Mouse (Mus musculus): ENCODE results near the gene Gm21974. TPM values are rescaled to one million over a fixed set of nuclear protein-coding genes. Genes with fewer than 3 reads are reported as not detected.
A peak's percentile ranks its signal among the peaks of the same experiment; 100 is the strongest.
"Not testable (repeated sequence)": the region's sequence is repeated elsewhere in the genome, so short reads cannot be mapped to it uniquely, and the experiment has no call there.

Gene Gm21974
- polyA plus RNA-seq, 1 experiment from 2014 or later = not detected

DNA sequence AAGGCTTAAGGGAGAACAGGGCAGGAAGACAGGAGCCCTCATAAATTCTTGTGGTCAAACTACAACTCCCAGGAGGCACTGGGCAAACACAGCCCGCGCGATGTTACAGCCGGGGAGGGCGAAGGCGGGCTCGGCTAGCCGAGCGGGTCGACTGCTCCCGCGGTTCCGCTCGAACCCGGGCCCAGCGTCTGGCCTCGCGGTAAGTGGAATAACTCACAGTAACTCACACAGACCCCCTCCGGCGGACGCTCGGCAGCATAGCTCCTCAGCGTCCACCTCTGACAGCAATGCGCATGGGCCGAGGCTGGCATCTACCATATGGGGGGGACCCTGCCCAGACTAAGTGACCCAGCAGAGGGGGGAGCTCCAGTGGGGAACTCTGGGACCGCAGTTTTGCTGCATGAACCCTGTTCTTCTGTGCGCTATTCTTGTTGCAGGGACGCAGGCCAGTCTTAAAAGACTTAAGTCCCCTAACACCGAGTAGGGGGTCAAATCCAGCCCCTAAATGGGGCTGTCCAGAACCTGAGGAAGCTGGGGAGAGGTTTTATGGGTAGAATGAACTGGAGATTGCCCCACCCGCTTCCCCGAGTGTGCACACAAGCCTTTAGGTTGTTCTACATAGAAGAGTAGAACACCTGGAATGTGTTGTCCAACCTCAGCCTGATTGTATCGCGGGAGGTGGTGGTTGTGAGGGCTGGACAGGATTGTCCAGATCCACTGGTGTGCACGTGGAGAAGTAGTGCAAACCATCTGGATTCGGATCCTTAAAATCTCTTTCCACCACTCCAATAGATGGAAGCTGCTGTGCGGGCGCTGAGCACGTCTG lies 8.9 kb upstream of the Gm21974 start, which contains the start of gene Bckdk:
TSS of gene Bckdk (plus strand) at position 112 of the 826 bp plus-strand sequence.
- H3K36me3 ChIP-seq (ENCODE audit: control insufficient read depth, insufficient read depth, low read length) = peaks cover 27% of the 10 kb centered on the region
- H3K27me3 ChIP-seq (replicated peaks; ENCODE audit: control insufficient read depth, insufficient read depth, low read length) = no peaks in the 10 kb centered on the region
- H3K27ac ChIP-seq (ENCODE audit: low read length) = peak within 1 kb of the TSS; percentile 77
- H3K4me2 ChIP-seq (ENCODE audit: low read depth, low read length) = peak within 1 kb of the TSS; percentile 93
- no peaks in the 10 kb centered on the region for H3K9me3 ChIP-seq (ENCODE audit: control insufficient read depth, low read length)
- WGBS = 6% methylated on average over 38 of the region's 38 CpGs
- H3K9ac ChIP-seq (ENCODE audit: low read depth, low read length) = peak within 1 kb of the TSS; percentile 83
- peak within 1 kb of the TSS; percentile 77 for H3K4me3 ChIP-seq (ENCODE audit: low read length)
- peaks cover 20% of the 10 kb centered on the region for H3K4me1 ChIP-seq (ENCODE audit: control insufficient read depth, insufficient read depth, low read length)
- ATAC-seq = peak; percentile 84

DNA sequence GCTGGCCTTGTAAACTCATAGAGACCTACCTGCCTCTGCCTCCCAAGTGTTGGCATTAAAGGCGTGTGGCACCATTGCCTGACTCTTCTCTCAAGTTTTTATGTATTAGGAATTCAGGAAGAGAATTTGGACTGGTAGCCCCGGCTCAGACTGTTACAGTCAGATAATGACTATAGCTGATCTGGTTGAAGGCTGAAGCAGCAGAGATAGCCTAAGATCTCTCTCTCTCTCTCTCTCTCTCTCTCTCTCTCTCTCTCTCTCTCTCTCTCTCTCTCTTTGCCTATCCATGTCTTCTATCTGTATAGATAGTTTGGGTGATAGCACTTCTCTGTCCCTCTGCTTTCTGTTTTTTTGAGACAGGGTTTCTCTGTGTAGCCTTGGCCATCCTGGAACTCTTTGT lies 6.5 kb upstream of the Gm21974 start:
- no peak for ATAC-seq
- Histone ChIP-seq H3K4me3 (ENCODE audit: low read length) (no peak overlapping the region), H3K27me3 (replicated peaks; ENCODE audit: control insufficient read depth, insufficient read depth, low read length) (no peaks in the 10 kb centered on the region), H3K4me2 (ENCODE audit: low read depth, low read length) (no peak overlapping the region), H3K4me1 (ENCODE audit: control insufficient read depth, insufficient read depth, low read length) (peaks cover 15% of the 10 kb centered on the region), H3K9ac (ENCODE audit: low read depth, low read length) (no peak overlapping the region), H3K27ac (ENCODE audit: low read length) (no peak overlapping the region), H3K36me3 (ENCODE audit: control insufficient read depth, insufficient read depth, low read length) (peaks cover 7% of the 10 kb centered on the region; the same call in 1 of the 2 replicates), H3K9me3 (ENCODE audit: control insufficient read depth, low read length) (no peaks in the 10 kb centered on the region)
- WGBS = 87% methylated on average over 2 of the region's 2 CpGs

DNA sequence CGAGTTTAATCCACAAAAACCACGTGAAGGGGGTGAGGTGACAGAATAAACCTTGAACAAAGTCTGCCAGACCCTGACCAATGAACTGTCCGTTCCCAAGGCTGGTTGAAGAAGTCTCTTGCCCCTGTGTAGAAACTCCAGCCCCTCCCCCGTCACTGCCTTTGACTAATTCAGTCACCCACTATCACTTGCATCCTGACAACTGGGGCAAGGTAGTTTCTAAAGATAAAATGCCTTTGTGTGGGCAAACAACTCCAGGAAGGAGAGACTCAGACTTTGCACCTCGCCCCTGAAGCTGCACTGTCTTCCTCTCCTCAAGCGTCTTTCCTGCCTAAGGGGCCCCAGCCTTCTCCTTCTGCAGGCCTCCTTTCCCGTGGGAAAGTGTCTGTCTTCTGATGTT lies 4.7 kb upstream of the Gm21974 start:
- H3K9ac ChIP-seq (ENCODE audit: low read depth, low read length) = 0 out of 2 replicates have a peak overlapping the region, but pooled peaks have one; percentile 35
- WGBS = 34% methylated on average over 7 of the region's 7 CpGs
- peak overlapping the region; percentile 96 for H3K27ac ChIP-seq (ENCODE audit: low read length)
- peak overlapping the region; percentile 45; the same call in 1 of the 2 replicates for H3K4me2 ChIP-seq (ENCODE audit: low read depth, low read length)
- ATAC-seq = peak; percentile 47
- H3K4me1 ChIP-seq (ENCODE audit: control insufficient read depth, insufficient read depth, low read length) = peaks cover 8% of the 10 kb centered on the region
- H3K4me3 ChIP-seq (ENCODE audit: low read length) = no peak overlapping the region; the same call in 1 of the 2 replicates
- no peaks in the 10 kb centered on the region for H3K36me3 ChIP-seq (ENCODE audit: control insufficient read depth, insufficient read depth, low read length)
- H3K27me3 ChIP-seq (replicated peaks; ENCODE audit: control insufficient read depth, insufficient read depth, low read length) = no peaks in the 10 kb centered on the region
- H3K9me3 ChIP-seq (ENCODE audit: control insufficient read depth, low read length) = no peaks in the 10 kb centered on the region

DNA sequence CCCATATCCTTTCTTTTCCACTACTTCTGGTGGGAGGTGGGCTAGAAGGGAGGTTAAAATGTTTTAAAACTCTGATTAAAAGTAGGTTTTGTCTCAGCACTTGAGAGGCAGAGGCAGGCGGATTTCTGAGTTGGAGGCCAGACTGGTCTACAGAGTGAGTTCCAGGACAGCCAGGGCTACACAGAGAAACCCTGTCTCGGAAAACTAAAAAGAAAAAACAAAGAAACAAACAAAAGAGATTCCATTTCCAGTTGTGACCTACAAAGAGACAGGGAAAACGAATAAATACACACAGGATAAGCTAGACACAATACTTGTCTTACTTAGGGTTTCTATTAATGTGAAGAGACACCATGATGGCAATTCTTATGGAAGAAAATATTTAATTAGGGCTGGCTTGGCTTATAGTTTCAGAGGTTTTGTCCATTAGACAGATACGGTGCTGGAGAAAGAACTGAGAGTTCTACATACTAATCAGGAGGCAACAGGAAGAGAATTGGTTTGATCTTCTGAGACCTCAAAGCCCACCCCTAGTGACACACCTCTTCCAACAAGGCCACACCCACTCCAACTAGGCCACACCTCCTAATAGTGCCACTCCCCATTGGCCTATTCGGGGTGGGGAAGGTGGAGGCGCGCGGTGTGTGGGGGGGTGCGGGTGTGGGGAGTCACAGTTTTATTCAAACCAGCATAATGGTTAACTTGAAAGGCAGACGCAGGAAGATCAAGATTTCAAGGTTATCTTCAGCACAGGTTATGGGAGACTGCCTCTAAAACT lies 3.1 kb upstream of the Gm21974 start:
- Histone ChIP-seq H3K27me3 (replicated peaks; ENCODE audit: control insufficient read depth, insufficient read depth, low read length) (no peaks in the 10 kb centered on the region), H3K36me3 (ENCODE audit: control insufficient read depth, insufficient read depth, low read length) (no peaks in the 10 kb centered on the region), H3K27ac (ENCODE audit: low read length) (peak overlapping the region; percentile 96), H3K9me3 (ENCODE audit: control insufficient read depth, low read length) (no peaks in the 10 kb centered on the region), H3K9ac (ENCODE audit: low read depth, low read length) (no peak overlapping the region), H3K4me1 (ENCODE audit: control insufficient read depth, insufficient read depth, low read length) (peaks cover 16% of the 10 kb centered on the region), H3K4me3 (ENCODE audit: low read length) (no peak overlapping the region), H3K4me2 (ENCODE audit: low read depth, low read length) (no peak overlapping the region)
- WGBS = 33% methylated on average over 10 of the region's 10 CpGs
- ATAC-seq = no peak

DNA sequence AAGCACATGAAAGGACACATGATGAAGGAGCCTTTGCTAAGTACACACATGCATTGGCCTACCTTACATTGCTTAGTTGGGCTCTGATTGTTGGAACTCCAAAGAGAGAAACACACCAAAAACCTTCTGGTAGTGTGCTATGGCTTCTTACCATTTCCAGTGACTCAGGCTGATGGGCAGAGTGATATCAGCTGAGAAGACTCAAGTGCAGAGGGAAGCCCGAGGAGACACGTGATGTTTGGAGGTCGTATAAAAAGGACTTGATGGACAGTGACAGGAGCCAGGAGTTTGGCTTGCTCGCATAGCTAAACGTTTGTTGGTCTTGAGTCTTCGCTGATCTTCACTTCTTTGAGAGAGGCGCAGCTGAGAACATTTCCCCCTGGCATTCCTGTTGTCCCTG lies 2.3 kb upstream of the Gm21974 start:
- H3K4me1 ChIP-seq (ENCODE audit: control insufficient read depth, insufficient read depth, low read length) = peaks cover 16% of the 10 kb centered on the region
- H3K9ac ChIP-seq (ENCODE audit: low read depth, low read length) = no peak overlapping the region
- H3K36me3 ChIP-seq (ENCODE audit: control insufficient read depth, insufficient read depth, low read length) = no peaks in the 10 kb centered on the region
- H3K27ac ChIP-seq (ENCODE audit: low read length) = no peak overlapping the region
- no peaks in the 10 kb centered on the region for H3K9me3 ChIP-seq (ENCODE audit: control insufficient read depth, low read length)
- H3K4me3 ChIP-seq (ENCODE audit: low read length) = no peak overlapping the region
- ATAC-seq = no peak
- H3K4me2 ChIP-seq (ENCODE audit: low read depth, low read length) = no peak overlapping the region
- 79% methylated on average over 7 of the region's 7 CpGs for WGBS
- H3K27me3 ChIP-seq (replicated peaks; ENCODE audit: control insufficient read depth, insufficient read depth, low read length) = no peaks in the 10 kb centered on the region

DNA sequence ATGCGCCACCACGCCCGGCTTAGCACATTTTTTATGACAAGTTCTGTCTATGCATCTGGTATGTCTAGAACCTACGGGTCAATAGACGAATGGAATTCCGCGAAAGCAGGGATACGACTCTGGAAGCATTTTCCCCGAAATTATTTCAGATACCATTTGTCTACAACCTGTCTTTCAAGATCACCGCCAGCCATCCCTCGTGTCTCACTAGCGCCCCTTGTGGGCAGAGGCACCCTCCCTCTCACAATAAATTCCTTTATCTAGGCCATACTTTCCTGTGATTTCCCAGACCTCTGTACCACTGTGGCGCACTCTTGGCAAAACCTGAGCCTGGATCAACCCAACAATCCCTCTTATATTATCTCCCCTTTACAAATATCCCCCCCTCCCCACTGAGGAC lies 1.1 kb upstream of the Gm21974 start:
- no peaks in the 10 kb centered on the region for H3K9me3 ChIP-seq (ENCODE audit: control insufficient read depth, low read length)
- no peak overlapping the region for H3K27ac ChIP-seq (ENCODE audit: low read length)
- H3K36me3 ChIP-seq (ENCODE audit: control insufficient read depth, insufficient read depth, low read length) = no peaks in the 10 kb centered on the region
- H3K9ac ChIP-seq (ENCODE audit: low read depth, low read length) = no peak overlapping the region
- peaks cover 16% of the 10 kb centered on the region for H3K4me1 ChIP-seq (ENCODE audit: control insufficient read depth, insufficient read depth, low read length)
- H3K4me3 ChIP-seq (ENCODE audit: low read length) = no peak overlapping the region
- 52% methylated on average over 13 of the region's 13 CpGs for WGBS
- ATAC-seq = no peak
- no peaks in the 10 kb centered on the region for H3K27me3 ChIP-seq (replicated peaks; ENCODE audit: control insufficient read depth, insufficient read depth, low read length)
- no peak overlapping the region for H3K4me2 ChIP-seq (ENCODE audit: low read depth, low read length)

DNA sequence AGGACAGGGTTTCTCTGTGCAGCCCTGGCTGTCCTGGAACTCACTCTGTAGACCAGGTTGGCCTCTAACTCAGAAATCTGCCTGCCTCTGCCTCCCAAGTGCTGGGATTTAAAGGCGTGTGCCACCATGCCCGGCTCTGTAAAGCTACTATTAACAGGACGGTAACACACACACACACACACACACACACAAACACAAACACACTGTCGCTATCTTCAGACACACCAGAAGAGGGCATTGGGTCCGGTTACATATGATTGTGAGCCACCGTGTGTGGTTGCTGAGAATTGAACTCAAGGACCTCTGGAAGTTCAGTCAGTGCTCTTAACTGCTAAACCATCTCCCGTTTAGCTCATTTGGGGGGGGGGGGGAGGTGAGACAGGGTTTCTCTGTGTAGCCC lies 637 bp upstream of the Gm21974 start:
- not testable (repeated sequence) for H3K27me3 ChIP-seq (replicated peaks; ENCODE audit: control insufficient read depth, insufficient read depth, low read length); ATAC-seq; H3K36me3 ChIP-seq (ENCODE audit: control insufficient read depth, insufficient read depth, low read length); H3K9me3 ChIP-seq (ENCODE audit: control insufficient read depth, low read length); H3K9ac ChIP-seq (ENCODE audit: low read depth, low read length)
- H3K4me1 ChIP-seq (ENCODE audit: control insufficient read depth, insufficient read depth, low read length) = peaks cover 16% of the 10 kb centered on the region
- WGBS = 61% methylated on average over 7 of the region's 7 CpGs
- H3K27ac ChIP-seq (ENCODE audit: low read length) = 0 out of 2 replicates have a peak overlapping the region, but pooled peaks have one; percentile 92
- H3K4me3 ChIP-seq (ENCODE audit: low read length) = peak overlapping the region; percentile 72; the same call in 1 of the 2 replicates
- peak overlapping the region; percentile 16; the same call in 1 of the 2 replicates for H3K4me2 ChIP-seq (ENCODE audit: low read depth, low read length)

DNA sequence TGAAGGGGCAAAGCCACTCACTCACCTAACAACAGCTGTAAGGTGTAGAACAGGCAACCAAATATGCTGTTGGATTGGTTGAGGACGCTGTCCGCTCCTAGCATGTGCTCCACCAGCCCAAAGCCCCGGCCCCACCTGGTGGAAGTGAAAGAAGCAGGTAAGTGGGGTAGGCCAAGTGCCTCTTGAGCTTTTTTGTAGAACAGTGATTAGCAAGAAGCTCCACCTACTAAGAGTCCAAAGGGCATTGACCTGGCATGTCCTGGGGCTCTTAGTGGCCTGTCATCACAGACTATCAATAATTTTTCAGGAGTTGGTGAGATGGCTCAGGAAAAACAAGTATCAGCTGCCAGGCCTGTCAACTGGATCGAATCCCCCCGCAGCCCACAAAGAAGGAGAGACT lies 774 bp downstream of the Gm21974 start:
- Histone ChIP-seq H3K36me3 (ENCODE audit: control insufficient read depth, insufficient read depth, low read length) (no peaks in the 10 kb centered on the region), H3K4me2 (ENCODE audit: low read depth, low read length) (peak overlapping the region; percentile 86), H3K27me3 (replicated peaks; ENCODE audit: control insufficient read depth, insufficient read depth, low read length) (no peaks in the 10 kb centered on the region), H3K4me3 (ENCODE audit: low read length) (peak overlapping the region; percentile 72), H3K4me1 (ENCODE audit: control insufficient read depth, insufficient read depth, low read length) (peaks cover 16% of the 10 kb centered on the region), H3K27ac (ENCODE audit: low read length) (peak overlapping the region; percentile 92), H3K9ac (ENCODE audit: low read depth, low read length) (peak overlapping the region; percentile 79), H3K9me3 (ENCODE audit: control insufficient read depth, low read length) (no peaks in the 10 kb centered on the region)
- no peak; the same call in 1 of the 2 replicates for ATAC-seq
- 64% methylated on average over 5 of the region's 5 CpGs for WGBS

DNA sequence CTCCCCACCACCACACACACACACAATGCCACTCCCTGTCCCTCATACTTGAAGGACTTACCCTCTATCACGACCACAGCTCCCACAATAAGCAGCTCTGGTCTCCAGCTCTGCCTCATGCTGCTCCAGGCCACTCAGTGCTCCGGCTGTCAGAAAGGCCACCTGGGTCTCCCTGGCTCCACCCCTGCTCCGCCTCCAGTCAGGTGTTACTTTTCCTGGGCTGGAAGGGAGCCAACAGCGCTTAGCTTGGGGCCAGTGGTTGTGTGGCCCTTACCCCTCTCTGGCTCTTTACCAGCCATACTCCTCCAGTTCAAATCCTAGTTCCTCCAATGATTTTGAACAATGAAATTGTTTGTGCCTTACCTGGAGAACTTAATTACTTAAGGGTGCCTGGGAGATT lies 4.5 kb downstream of the Gm21974 start, which contains the start of gene Prss53:
TSS of gene Prss53 (minus strand) at position 173 of the 400 bp plus-strand sequence.
- Histone ChIP-seq H3K9ac (ENCODE audit: low read depth, low read length) (no peak within 1 kb of the TSS), H3K4me1 (ENCODE audit: control insufficient read depth, insufficient read depth, low read length) (peaks cover 18% of the 10 kb centered on the region), H3K27ac (ENCODE audit: low read length) (0 out of 2 replicates have a peak within 1 kb of the TSS, but pooled peaks have one; percentile 25), H3K9me3 (ENCODE audit: control insufficient read depth, low read length) (no peaks in the 10 kb centered on the region), H3K27me3 (replicated peaks; ENCODE audit: control insufficient read depth, insufficient read depth, low read length) (no peaks in the 10 kb centered on the region), H3K4me2 (ENCODE audit: low read depth, low read length) (no peak within 1 kb of the TSS; the same call in 1 of the 2 replicates), H3K4me3 (ENCODE audit: low read length) (no peak within 1 kb of the TSS), H3K36me3 (ENCODE audit: control insufficient read depth, insufficient read depth, low read length) (peaks cover 10% of the 10 kb centered on the region; the same call in 1 of the 2 replicates)
- 35% methylated on average over 4 of the region's 4 CpGs for WGBS
- ATAC-seq = peak; percentile 21
